Comparison of ENCODE assay signal across 13 mouse cellular contexts in genomic region chr8:8274211-8274641, GRCm38 (mm10).
A peak's percentile ranks its signal among the peaks of the same experiment; 100 is the strongest.
DNase-seq lines count a peak whose midpoint lies in the region; ATAC-seq and TF ChIP-seq lines count a peak whose summit lies in the region.
"Had no signal": no experiment of that assay in that cellular context is flagged by ENCODE, and none has a peak within 500 bp of the region (broad histone marks: within the 10 kb centered on the region; RNA-seq: fewer than 3 reads in every experiment).

No protein-coding gene starts in this region.

- no peaks in the 10 kb centered on the region for H3K36me3 ChIP-seq in midbrain, postnatal 0 days (ENCODE audit: insufficient read depth, low read length)
- no peaks in the 10 kb centered on the region for H3K36me3 ChIP-seq in midbrain, embryonic 16.5 days (ENCODE audit: control insufficient read depth, insufficient read depth, low read length)
- no peaks in the 10 kb centered on the region for H3K36me3 ChIP-seq in intestine, embryonic 15.5 days
- H3K36me3 ChIP-seq: limb, embryonic 12.5 days had no signal

- no peak for ATAC-seq in midbrain, postnatal 0 days (ENCODE audit: low FRiP score)
- ATAC-seq in midbrain, embryonic 16.5 days, result no peak
- no peak for ATAC-seq in intestine, embryonic 15.5 days
- ATAC-seq: intestine, postnatal 0 days had no signal

- no peak overlapping the region for H3K4me3 ChIP-seq in gastrocnemius, adult 2 months
- no peak overlapping the region for H3K4me3 ChIP-seq in midbrain, postnatal 0 days (ENCODE audit: low read depth, low read length)
- no peak overlapping the region for H3K4me3 ChIP-seq in midbrain, embryonic 16.5 days (ENCODE audit: low read depth, low read length)
- H3K4me3 ChIP-seq in cerebellum, adult 2 months (replicated peaks; ENCODE audit: insufficient read depth, low read depth, low read length), result no peak overlapping the region
- no peak overlapping the region for H3K4me3 ChIP-seq in intestine, embryonic 15.5 days (replicated peaks)
- H3K4me3 ChIP-seq: layer of hippocampus, adult 2 months; limb, embryonic 12.5 days had no signal

- H3K27me3 ChIP-seq in midbrain, postnatal 0 days (ENCODE audit: insufficient read depth, low read length), result no peaks in the 10 kb centered on the region
- H3K27me3 ChIP-seq in midbrain, embryonic 16.5 days (ENCODE audit: control insufficient read depth, insufficient read depth, low read depth, low read length), result no peaks in the 10 kb centered on the region
- H3K27me3 ChIP-seq in cerebellum, adult 2 months (ENCODE audit: control insufficient read depth, insufficient read depth, low read length), result no peaks in the 10 kb centered on the region
- no peaks in the 10 kb centered on the region for H3K27me3 ChIP-seq in intestine, embryonic 15.5 days (replicated peaks)
- H3K27me3 ChIP-seq: limb, embryonic 12.5 days had no signal

- peak; percentile 21 for DNase-seq in gastrocnemius, adult 2 months
- no peak for DNase-seq in gastrocnemius, postnatal 36 days
- DNase-seq in midbrain, postnatal 0 days (ENCODE audit: low spot score), result peak; percentile 49
- peak; percentile 43 to 75 for DNase-seq in cerebellum, adult 2 months
- peak; percentile 47 for DNase-seq in skeletal muscle tissue, adult 2 months (ENCODE audit: low read depth, low spot score)
- DNase-seq in yolk sac, embryonic 10.5 days (ENCODE audit: low spot score), result no peak
- DNase-seq: lung, embryonic 14.5 days; thymus, postnatal 25 days had no signal

- intact Hi-C loops in gastrocnemius, adult 2 months (cut with DNase I), result no loop called here
- intact Hi-C loops in gastrocnemius, postnatal 36 days (cut with DNase I), result no loop called here

- H3K4me2 ChIP-seq in midbrain, postnatal 0 days (ENCODE audit: low read depth, low read length, poor library complexity, severe bottlenecking), result no peak overlapping the region
- no peak overlapping the region for H3K4me2 ChIP-seq in midbrain, embryonic 16.5 days (ENCODE audit: low read length)
- no peak overlapping the region for H3K4me2 ChIP-seq in intestine, embryonic 15.5 days (replicated peaks)
- H3K4me2 ChIP-seq: limb, embryonic 12.5 days; lung, embryonic 14.5 days had no signal

- H3K4me1 ChIP-seq in midbrain, postnatal 0 days (ENCODE audit: insufficient read depth, low read length), result no peaks in the 10 kb centered on the region
- H3K4me1 ChIP-seq in midbrain, embryonic 16.5 days (ENCODE audit: control insufficient read depth, insufficient read depth, low read length), result no peaks in the 10 kb centered on the region
- peaks cover 11% of the 10 kb centered on the region; the same call in 1 of the 2 replicates for H3K4me1 ChIP-seq in cerebellum, adult 2 months (ENCODE audit: control insufficient read depth, insufficient read depth, low read length)
- H3K4me1 ChIP-seq in intestine, embryonic 15.5 days (replicated peaks), result no peaks in the 10 kb centered on the region
- H3K4me1 ChIP-seq: limb, embryonic 12.5 days had no signal

- H3K9me3 ChIP-seq in midbrain, postnatal 0 days (ENCODE audit: low read length), result no peaks in the 10 kb centered on the region
- no peaks in the 10 kb centered on the region for H3K9me3 ChIP-seq in midbrain, embryonic 16.5 days (replicated peaks; ENCODE audit: control insufficient read depth, low read length, poor library complexity, severe bottlenecking)
- H3K9me3 ChIP-seq in intestine, embryonic 15.5 days, result no peaks in the 10 kb centered on the region
- H3K9me3 ChIP-seq: limb, embryonic 12.5 days had no signal

- no peak overlapping the region for H3K27ac ChIP-seq in gastrocnemius, adult 2 months
- H3K27ac ChIP-seq in midbrain, postnatal 0 days (ENCODE audit: low read depth, low read length), result no peak overlapping the region
- H3K27ac ChIP-seq in midbrain, embryonic 16.5 days (ENCODE audit: low read length), result no peak overlapping the region
- no peak overlapping the region for H3K27ac ChIP-seq in cerebellum, adult 2 months (ENCODE audit: insufficient read depth, low read length)
- no peak overlapping the region for H3K27ac ChIP-seq in intestine, embryonic 15.5 days
- H3K27ac ChIP-seq: layer of hippocampus, adult 2 months; limb, embryonic 12.5 days had no signal

- no peak overlapping the region for H3K9ac ChIP-seq in midbrain, postnatal 0 days (replicated peaks; ENCODE audit: low read length, poor library complexity, severe bottlenecking)
- no peak overlapping the region for H3K9ac ChIP-seq in midbrain, embryonic 16.5 days (ENCODE audit: low read depth, low read length)
- no peak overlapping the region for H3K9ac ChIP-seq in intestine, embryonic 15.5 days
- H3K9ac ChIP-seq: limb, embryonic 12.5 days; lung, embryonic 14.5 days had no signal

- TF ChIP-seq POLR2A in cerebellum, adult 2 months (IDR thresholded peaks at IDR 0.05; ENCODE audit: borderline replicate concordance, insufficient read depth, low read length), result no peak

- WGBS in midbrain, postnatal 0 days, result 68% methylated on average over 3 of the region's 3 CpGs
- WGBS in midbrain, embryonic 16.5 days, result 76% methylated on average over 3 of the region's 3 CpGs
- WGBS in cerebellum, adult 2 months, result 7% methylated on average over 3 of the region's 3 CpGs
- WGBS in intestine, embryonic 15.5 days, result 73% methylated on average over 3 of the region's 3 CpGs

- no peak for TF ChIP-seq CTCF in gastrocnemius, adult 2 months (IDR thresholded peaks at IDR 0.05)
- no peak for TF ChIP-seq CTCF in midbrain, postnatal 0 days (IDR thresholded peaks at IDR 0.05)
- no peak for TF ChIP-seq CTCF in cerebellum, adult 2 months (IDR thresholded peaks at IDR 0.05; ENCODE audit: borderline replicate concordance, insufficient read depth, low read depth, low read length)

Comparison
In these comparisons a context has a peak if more than half of its experiments do, and no peak if none do; other contexts are left out.
1. DNase-seq: peak in gastrocnemius, adult 2 months (single experiment), midbrain, postnatal 0 days (single experiment), cerebellum, adult 2 months (2 of 2) and skeletal muscle tissue, adult 2 months (single experiment); none in gastrocnemius, postnatal 36 days (0 of 2) and yolk sac, embryonic 10.5 days (single experiment).